Mouse (Mus musculus) G1E (cell line): Measurements from ENCODE around the gene Rbm4. TPM values are rescaled to one million over a fixed set of nuclear protein-coding genes. Genes with fewer than 3 reads are reported as not detected.
"Not testable (repeated sequence)": the region's sequence is repeated elsewhere in the genome, so short reads cannot be mapped to it uniquely, and the experiment has no call there.

Experiments used
- ATAC-seq: 2 replicates; pipeline ENCODE4 v1.8.0; 2016; ENCODE audit warnings: mild to moderate bottlenecking; ENCODE audit not compliant: insufficient number of reproducible peaks, poor library complexity, low FRiP score, severe bottlenecking; ENCODE audit errors: extremely low read depth
- DNase-seq: peaks from one replicate; pipeline ENCODE4 v3.0.0; 2012; ENCODE audit warnings: low spot score
- H3K27me3 ChIP-seq: 2 replicates; pipeline ENCODE4 v1.6.1; 2012; ENCODE audit warnings: mild to moderate bottlenecking, low read length, inconsistent platforms; ENCODE audit not compliant: insufficient read depth
- H3K36me3 ChIP-seq: replicated peaks from 2 replicates; pipeline ENCODE3; 2012; ENCODE audit warnings: mild to moderate bottlenecking, inconsistent platforms
- H3K4me1 ChIP-seq: 2 replicates; pipeline ENCODE4 v1.6.1; 2012; ENCODE audit warnings: low read depth, low read length, inconsistent platforms, mixed read lengths; ENCODE audit not compliant: insufficient read depth
- H3K4me3 ChIP-seq: 2 replicates; pipeline ENCODE4 v1.5.1; 2012; ENCODE audit warnings: low read depth, mild to moderate bottlenecking, inconsistent platforms, low read length, moderate library complexity, mixed read lengths
- H3K9me3 ChIP-seq: replicated peaks from 2 replicates; pipeline ENCODE4 v1.6.1; 2012; ENCODE audit warnings: inconsistent platforms
- CTCF ChIP-seq: IDR thresholded peaks from 2 replicates; pipeline ENCODE4 v1.5.1; 2012; ENCODE audit warnings: low read depth, low read length, inconsistent platforms, mixed read lengths
- GATA1 ChIP-seq: IDR thresholded peaks from 2 replicates; pipeline ENCODE4 v1.6.1; 2012; ENCODE audit warnings: borderline replicate concordance, low read length, inconsistent platforms, mixed read lengths
- GATA2 ChIP-seq: IDR thresholded peaks from 2 replicates; pipeline ENCODE4 v1.6.1; 2012; ENCODE audit warnings: low read depth, low read length, inconsistent platforms, borderline replicate concordance
- POLR2AphosphoS5 ChIP-seq: IDR thresholded peaks from 2 replicates; pipeline ENCODE4 v1.6.1; 2012; ENCODE audit warnings: low read depth, low read length, inconsistent platforms; ENCODE audit not compliant: insufficient replicate concordance
- TAL1 ChIP-seq: conservative IDR thresholded peaks from 2 replicates; pipeline ENCODE4 v1.6.1; 2012; ENCODE audit warnings: low read depth, low read length, inconsistent platforms, mixed read lengths
- polyA plus RNA-seq: library from polyadenylated mRNA; stranded (reverse); fragments of >175 nt; gene quantifications from 2 replicates; pipeline ENCODE4 v1.2.3, GENCODE M21; 2012
- total RNA-seq, 2 experiments: library from RNA; stranded (forward) in 1 of 2; stranded (reverse) in 1 of 2; fragments of 200-1000 nt in 1 of 2; fragments of >200 nt in 1 of 2; fragmentation: Nextera tagmentation in 1 of 2; gene quantifications; 2 replicates each; pipeline ENCODE4 v1.2.3; 2014 to 2017

Rbm4 gene
- total and polyA plus RNA-seq, 3 experiments, result 19.9 to 99.5 (median 72.4) TPM

GRCm38 (mm10) chr19:4772785-4773184, 20.9 kb downstream of the Rbm4 start:
- H3K4me3 ChIP-seq, result no peak overlapping the region
- peaks cover 13% of the 10 kb centered on the region for H3K4me1 ChIP-seq
- no peak for TF ChIP-seq CTCF
- ATAC-seq, result no peak
- no peaks in the 10 kb centered on the region for H3K27me3 ChIP-seq
- peaks cover 96% of the 10 kb centered on the region for H3K36me3 ChIP-seq
- no peaks in the 10 kb centered on the region for H3K9me3 ChIP-seq
- DNase-seq, result no peak

- Histone ChIP-seq H3K36me3 (peaks cover 95% of the 10 kb centered on the region), H3K4me1 (peaks cover 7% of the 10 kb centered on the region; the same call in 1 of the 2 replicates), H3K4me3 (no peak overlapping the region), H3K27me3 (no peaks in the 10 kb centered on the region), H3K9me3 (no peaks in the 10 kb centered on the region)
- TF ChIP-seq POLR2AphosphoS5 (no peak), GATA2 (no peak), TAL1 (no peak), CTCF (no peak)
- ATAC-seq (no peak), DNase-seq (no peak)
These were observed 26.1 kb downstream of the Rbm4 start for GRCm38 (mm10) chr19:4767507-4768148.

- no peak for DNase-seq
These were observed 30.8 kb downstream of the Rbm4 start for GRCm38 (mm10) chr19:4762876-4763275.

GRCm38 (mm10) chr19:4760544-4760943, 33.2 kb downstream of the Rbm4 start:
- not testable (repeated sequence) for ATAC-seq, H3K27me3 ChIP-seq, DNase-seq, H3K9me3 ChIP-seq, H3K4me3 ChIP-seq
- peaks cover 76% of the 10 kb centered on the region for H3K36me3 ChIP-seq
- H3K4me1 ChIP-seq, result peaks cover 32% of the 10 kb centered on the region

More at GRCm38 (mm10) chr19:4762876-4763275, 30.8 kb downstream of the Rbm4 start:
- Histone ChIP-seq H3K4me1 (peaks cover 24% of the 10 kb centered on the region; the same call in 1 of the 2 replicates), H3K36me3 (peaks cover 87% of the 10 kb centered on the region), H3K4me3 (no peak overlapping the region), H3K27me3 (no peaks in the 10 kb centered on the region), H3K9me3 (no peaks in the 10 kb centered on the region)
- no peak for ATAC-seq
- TF ChIP-seq CTCF (no peak), GATA2 (no peak), GATA1 (no peak), TAL1 (no peak), POLR2AphosphoS5 (no peak; the same call in 1 of the 2 replicates)

DNA sequence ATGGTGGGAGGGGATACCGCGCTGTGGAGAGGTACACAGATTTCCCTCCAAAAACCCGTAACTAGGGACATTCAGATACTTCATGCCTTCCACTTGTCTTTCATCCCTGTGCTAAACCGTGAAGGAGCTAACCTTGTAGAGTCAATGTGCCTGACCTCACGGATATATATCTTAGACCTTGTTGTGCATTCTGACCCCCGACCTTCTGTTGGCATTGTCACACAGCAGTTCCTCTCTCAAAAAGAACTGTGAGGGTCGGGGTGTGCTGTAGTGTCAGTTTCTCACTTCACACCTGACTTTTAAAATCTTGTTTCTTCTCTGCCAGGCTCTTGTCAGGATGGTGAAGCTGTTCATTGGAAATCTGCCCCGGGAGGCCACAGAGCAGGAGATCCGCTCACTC, 36.8 kb downstream of the Rbm4 start:
- TF ChIP-seq CTCF (no peak), TAL1 (no peak), GATA2 (no peak), GATA1 (no peak), POLR2AphosphoS5 (no peak; the same call in 1 of the 2 replicates)
- Histone ChIP-seq H3K4me1 (peaks cover 31% of the 10 kb centered on the region), H3K36me3 (peaks cover 44% of the 10 kb centered on the region), H3K4me3 (peak overlapping the region; percentile 75), H3K9me3 (no peaks in the 10 kb centered on the region), H3K27me3 (no peaks in the 10 kb centered on the region; the same call in 1 of the 2 replicates)
- DNase-seq (no peak), ATAC-seq (no peak)

GRCm38 (mm10) chr19:4756193-4756911, 37.3 kb downstream of the Rbm4 start, which contains the start of gene Rbm4b:
Gene Rbm4b, plus strand, starts transcription at chr19:4756497.
- ATAC-seq, result peak; percentile 89
- TF ChIP-seq GATA2 (no peak), CTCF (no peak), TAL1 (no peak), GATA1 (no peak), POLR2AphosphoS5 (no peak)
- peak; percentile 98 for DNase-seq
- Histone ChIP-seq H3K9me3 (no peaks in the 10 kb centered on the region), H3K36me3 (peaks cover 38% of the 10 kb centered on the region), H3K4me1 (peaks cover 30% of the 10 kb centered on the region), H3K4me3 (peak within 1 kb of the TSS; percentile 75), H3K27me3 (no peaks in the 10 kb centered on the region; the same call in 1 of the 2 replicates)
